Mouse (Mus musculus) lung, embryonic 14.5 days (tissue): ENCODE data around the gene Spn. TPM values are rescaled to one million over a fixed set of nuclear protein-coding genes. Genes with fewer than 3 reads are reported as not detected.

ENCODE experiments used
- ATAC-seq: fragments of 200-750 bp; cut with Nextera tagmentation; 2 replicates; pipeline ENCODE4 v1.8.0; 2017; ENCODE audit warnings: mild to moderate bottlenecking, moderate TSS enrichment, moderate library complexity; ENCODE audit not compliant: insufficient read depth
- DNase-seq: peaks from one replicate; pipeline ENCODE4 v3.0.0-alpha.2; 2015
- H3K27ac ChIP-seq: fragments of 300-500 bp; sonication (generic); 2 replicates; pipeline ENCODE4 v1.5.1; 2014; ENCODE audit warnings: low read depth, mild to moderate bottlenecking, moderate library complexity
- H3K27me3 ChIP-seq: fragments of 300-500 bp; sonication (generic); 2 replicates; pipeline ENCODE4 v1.6.1; 2014; ENCODE audit warnings: low read length, control low read depth; ENCODE audit not compliant: insufficient read depth
- H3K36me3 ChIP-seq: fragments of 300-500 bp; sonication (generic); 2 replicates; pipeline ENCODE4 v1.6.1; 2014; ENCODE audit warnings: control low read depth; ENCODE audit not compliant: insufficient read depth
- H3K4me1 ChIP-seq: fragments of 300-500 bp; sonication (generic); 2 replicates; pipeline ENCODE4 v1.6.1; 2014; ENCODE audit warnings: antibody characterized with exemption, control low read depth; ENCODE audit not compliant: insufficient read depth
- H3K4me2 ChIP-seq: fragments of 300-500 bp; sonication (generic); 2 replicates; pipeline ENCODE4 v1.6.1; 2014; ENCODE audit warnings: mild to moderate bottlenecking
- H3K4me3 ChIP-seq: fragments of 300-500 bp; sonication (generic); 2 replicates; pipeline ENCODE4 v1.5.1; 2014; ENCODE audit warnings: low read depth, low read length
- H3K9ac ChIP-seq: fragments of 300-500 bp; sonication (generic); 2 replicates; pipeline ENCODE4 v1.6.1; 2014
- H3K9me3 ChIP-seq: fragments of 300-500 bp; sonication (generic); 2 replicates; pipeline ENCODE4 v1.6.1; 2016; ENCODE audit warnings: low read depth, low read length, control low read depth
- CTCF ChIP-seq: IDR thresholded peaks from 2 replicates; pipeline ENCODE4 v1.5.1; 2016; ENCODE audit warnings: antibody characterized with exemption, low read depth
- WGBS: fragments of 180-500 bp; shearing (Covaris S2); extraction: QIAGEN DNeasy Blood & Tissue Kit; methylation state at CpG from one replicate; pipeline ENCODE4 v1.1.7; 2014; 5-methylcytosine and 5-hydroxymethylcytosine counted together
- polyA plus RNA-seq: library from polyadenylated mRNA; unstranded; fragments of >200 nt; fragmentation: Nextera tagmentation; extraction: Ambion mirVana; gene quantifications from 2 replicates; pipeline ENCODE4 v1.2.1, GENCODE M21; 2014

The Spn gene
- polyA plus RNA-seq, 1 experiment from 2014 or later, result not detected

- H3K4me1 ChIP-seq, result no peaks in the 10 kb centered on the region
- H3K27ac ChIP-seq, result no peak overlapping the region
- no peak overlapping the region for H3K9ac ChIP-seq
- TF ChIP-seq CTCF, result no peak
- H3K27me3 ChIP-seq, result no peaks in the 10 kb centered on the region
- DNase-seq, result no peak
- H3K9me3 ChIP-seq, result no peaks in the 10 kb centered on the region
- no peak for ATAC-seq
- H3K4me3 ChIP-seq, result no peak overlapping the region
- H3K36me3 ChIP-seq, result no peaks in the 10 kb centered on the region
- no peak overlapping the region for H3K4me2 ChIP-seq
- 69% methylated on average over 11 of the region's 11 CpGs for WGBS
These were observed 22.7 kb downstream of the Spn start for GRCm38 (mm10) chr7:127114920-127115319.

DNA sequence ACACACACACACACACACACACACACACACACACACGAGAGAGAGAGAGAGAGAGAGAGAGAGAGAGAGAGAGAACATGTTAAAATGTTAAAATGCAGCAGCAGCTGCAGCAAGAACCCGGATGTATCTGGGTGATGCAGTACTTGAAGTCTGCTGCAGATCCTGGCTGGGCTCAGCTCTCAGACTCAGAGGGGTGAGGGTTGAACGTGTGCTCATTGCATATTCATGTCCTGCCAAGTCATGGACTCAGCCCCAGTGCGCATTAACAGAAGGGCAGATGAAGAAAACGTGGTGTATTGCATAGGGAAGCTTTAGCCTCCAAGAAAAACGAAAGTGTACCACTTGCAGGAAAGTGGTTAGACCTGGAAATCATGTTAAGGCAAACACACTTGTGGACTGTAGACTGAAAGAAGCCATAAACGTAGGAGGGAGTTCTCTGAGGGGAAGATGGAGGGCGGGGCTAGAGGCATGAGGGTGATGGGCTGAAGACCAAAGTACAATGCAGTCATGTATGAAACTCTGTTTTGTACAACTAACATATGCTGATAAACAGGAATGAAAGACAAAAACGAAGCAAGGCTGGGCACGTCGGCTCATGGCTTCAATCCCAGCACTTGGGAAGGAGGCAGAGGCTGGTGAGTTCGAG lies 23.9 kb downstream of the Spn start:
- ATAC-seq, result no peak
- DNase-seq, result peak; percentile 48
- Histone ChIP-seq H3K4me2 (no peak overlapping the region), H3K36me3 (no peaks in the 10 kb centered on the region), H3K9me3 (no peaks in the 10 kb centered on the region), H3K4me1 (no peaks in the 10 kb centered on the region), H3K27ac (no peak overlapping the region), H3K4me3 (no peak overlapping the region), H3K9ac (no peak overlapping the region), H3K27me3 (no peaks in the 10 kb centered on the region)
- 43% methylated on average over 12 of the region's 12 CpGs for WGBS
- no peak for TF ChIP-seq CTCF

GRCm38 (mm10) chr7:127112921-127113597 lies 24.6 kb downstream of the Spn start:
- 20% methylated on average over 9 of the region's 9 CpGs for WGBS
- no peak overlapping the region for H3K4me2 ChIP-seq
- H3K36me3 ChIP-seq, result no peaks in the 10 kb centered on the region
- no peak overlapping the region for H3K4me3 ChIP-seq
- TF ChIP-seq CTCF, result no peak
- DNase-seq (no peak), ATAC-seq (no peak)
- H3K4me1 ChIP-seq, result no peaks in the 10 kb centered on the region
- no peaks in the 10 kb centered on the region for H3K27me3 ChIP-seq
- no peak overlapping the region for H3K27ac ChIP-seq
- no peak overlapping the region for H3K9ac ChIP-seq
- H3K9me3 ChIP-seq, result no peaks in the 10 kb centered on the region

GRCm38 (mm10) chr7:127112251-127112841 lies 25.3 kb downstream of the Spn start:
- 54% methylated on average over 12 of the region's 12 CpGs for WGBS
- no peaks in the 10 kb centered on the region for H3K4me1 ChIP-seq

DNA sequence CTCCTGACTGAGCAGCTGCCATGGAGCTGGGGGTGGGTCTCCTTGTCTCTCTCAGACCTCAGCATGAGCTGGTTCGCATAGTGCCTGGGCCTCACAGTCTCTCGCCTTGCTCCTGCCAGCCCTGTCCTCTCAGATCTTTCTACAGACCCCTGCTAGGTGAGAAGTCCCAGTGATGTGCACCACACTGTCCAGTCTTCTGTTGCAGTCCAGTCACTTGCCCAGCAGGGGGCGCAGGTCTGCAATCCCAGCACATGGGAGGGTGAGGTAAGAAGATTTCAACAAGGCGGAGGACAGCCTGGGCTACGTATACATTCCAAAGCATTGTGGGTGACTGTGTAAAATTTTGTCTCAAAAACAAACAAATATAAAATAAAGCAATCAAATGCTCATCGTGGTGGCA lies 26.2 kb downstream of the Spn start:
- DNase-seq, result peak; percentile 59
- H3K36me3 ChIP-seq, result no peaks in the 10 kb centered on the region
- no peak overlapping the region for H3K27ac ChIP-seq
- 36% methylated on average over 6 of the region's 6 CpGs for WGBS
- no peak overlapping the region for H3K9ac ChIP-seq
- no peak overlapping the region for H3K4me3 ChIP-seq
- H3K9me3 ChIP-seq, result no peaks in the 10 kb centered on the region
- no peaks in the 10 kb centered on the region for H3K27me3 ChIP-seq
- H3K4me1 ChIP-seq, result no peaks in the 10 kb centered on the region
- ATAC-seq, result no peak
- peak; percentile 77 for TF ChIP-seq CTCF
- no peak overlapping the region for H3K4me2 ChIP-seq

More at GRCm38 (mm10) chr7:127112251-127112841, 25.3 kb downstream of the Spn start:
- no peaks in the 10 kb centered on the region for H3K36me3 ChIP-seq
- H3K4me3 ChIP-seq, result no peak overlapping the region
- TF ChIP-seq CTCF, result no peak
- DNase-seq (no peak), ATAC-seq (no peak)
- H3K9ac ChIP-seq, result no peak overlapping the region
- no peak overlapping the region for H3K4me2 ChIP-seq
- no peak overlapping the region for H3K27ac ChIP-seq
- no peaks in the 10 kb centered on the region for H3K9me3 ChIP-seq
- no peaks in the 10 kb centered on the region for H3K27me3 ChIP-seq

DNA sequence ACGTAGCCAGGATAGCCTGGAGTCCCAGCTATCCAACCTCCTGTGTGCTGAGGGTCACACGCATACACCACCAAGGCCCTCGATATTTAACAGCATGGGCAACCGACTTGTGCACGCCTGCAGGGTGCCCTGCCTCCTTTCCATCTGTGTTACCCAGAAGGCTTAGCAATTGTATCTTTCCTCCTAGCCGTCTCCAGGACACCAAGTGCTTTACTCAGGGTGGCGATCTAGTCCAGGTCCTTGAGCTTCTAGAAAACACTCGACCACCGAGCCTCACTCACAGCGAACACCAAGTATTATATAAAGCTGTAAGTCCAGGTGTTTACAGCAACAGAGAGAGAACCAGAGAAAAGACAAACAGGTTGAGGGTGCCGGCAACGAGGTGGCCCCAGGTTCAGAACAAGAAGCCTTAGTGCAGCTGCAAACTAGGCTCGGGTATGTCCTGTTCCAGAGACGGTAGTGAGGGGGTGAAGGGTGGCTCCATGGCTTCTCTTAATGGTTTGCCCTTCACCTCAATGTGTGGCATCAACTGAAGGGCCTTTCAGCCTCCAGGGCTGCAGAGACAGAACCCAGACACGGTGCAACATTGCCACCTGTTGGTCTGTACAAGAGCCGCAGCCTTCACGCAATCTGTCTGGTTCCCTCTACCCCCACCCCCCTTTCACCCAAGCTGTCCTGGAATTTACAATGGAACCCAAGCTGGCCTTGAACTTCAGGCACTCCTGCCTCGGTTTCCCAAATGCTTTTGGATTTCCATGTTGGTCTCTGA lies 27.2 kb downstream of the Spn start:
- DNase-seq (peak; percentile 89), ATAC-seq (peak; percentile 55; the same call in 1 of the 2 replicates)
- no peak overlapping the region for H3K4me3 ChIP-seq
- H3K27ac ChIP-seq, result no peak overlapping the region
- no peaks in the 10 kb centered on the region for H3K36me3 ChIP-seq
- H3K27me3 ChIP-seq, result no peaks in the 10 kb centered on the region
- no peak overlapping the region for H3K4me2 ChIP-seq
- no peaks in the 10 kb centered on the region for H3K4me1 ChIP-seq
- WGBS, result 33% methylated on average over 18 of the region's 18 CpGs
- no peaks in the 10 kb centered on the region for H3K9me3 ChIP-seq
- TF ChIP-seq CTCF, result peak; percentile 92
- H3K9ac ChIP-seq, result no peak overlapping the region

DNA sequence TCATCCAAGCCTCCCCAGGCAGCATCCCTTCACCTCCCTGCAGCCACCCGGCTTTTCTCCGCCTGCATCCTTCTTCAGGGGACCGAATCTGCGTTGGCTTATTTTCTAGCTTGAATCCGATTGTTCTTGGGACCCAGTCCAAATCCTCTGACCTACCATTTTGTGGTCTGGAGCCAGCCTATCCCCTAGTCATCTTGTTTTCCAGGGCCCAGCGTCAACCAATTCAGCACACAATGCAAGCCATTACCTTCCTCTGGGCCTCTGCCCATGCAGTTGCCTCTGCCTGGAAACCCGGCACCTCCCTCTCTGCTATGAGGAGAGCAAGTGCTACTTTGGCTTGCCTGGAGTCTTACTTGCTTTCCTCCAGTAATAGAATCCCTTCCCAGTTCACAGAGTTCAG lies 32.1 kb downstream of the Spn start:
- no peaks in the 10 kb centered on the region for H3K36me3 ChIP-seq
- no peak overlapping the region for H3K4me2 ChIP-seq
- H3K27ac ChIP-seq, result no peak overlapping the region
- no peaks in the 10 kb centered on the region for H3K9me3 ChIP-seq
- ATAC-seq (no peak), DNase-seq (no peak)
- no peak overlapping the region for H3K4me3 ChIP-seq
- no peaks in the 10 kb centered on the region for H3K27me3 ChIP-seq
- H3K9ac ChIP-seq, result no peak overlapping the region
- H3K4me1 ChIP-seq, result no peaks in the 10 kb centered on the region
- TF ChIP-seq CTCF, result no peak
- WGBS, result 77% methylated on average over 7 of the region's 7 CpGs
